Mouse (Mus musculus) G1E (cell line): ENCODE measurements around the gene Pnlip.

Source experiments
- CTCF ChIP-seq: IDR thresholded peaks from 2 replicates; pipeline ENCODE4 v1.5.1; 2012; ENCODE audit warnings: low read depth, low read length, inconsistent platforms, mixed read lengths
- TAL1 ChIP-seq: conservative IDR thresholded peaks from 2 replicates; pipeline ENCODE4 v1.6.1; 2012; ENCODE audit warnings: low read depth, low read length, inconsistent platforms, mixed read lengths

GRCm38 (mm10) chr19:58717925-58718324 lies 65.6 kb downstream of the Pnlip start:
- TF ChIP-seq CTCF (no peak), TAL1 (no peak)
